Mouse (Mus musculus): Measurements from ENCODE around the gene Cnnm2. TPM values are rescaled to one million over a fixed set of nuclear protein-coding genes. Genes with fewer than 3 reads are reported as not detected.
"Not testable (repeated sequence)": the region's sequence is repeated elsewhere in the genome, so short reads cannot be mapped to it uniquely, and the experiment has no call there.

Gene Cnnm2
- total RNA-seq, 1 experiment from 2014 or later: 8.4 TPM

- not testable (repeated sequence) for ATAC-seq (replicated peaks in 1 of 2; ENCODE audit: insufficient read depth in 1 of 2, low FRiP score in 2 of 2, low TSS enrichment in 1 of 2, low read depth in 1 of 2, poor library complexity in 2 of 2, severe bottlenecking in 2 of 2)
Observed at GRCm38 (mm10) chr19:46779130-46779529, 17.7 kb downstream of the Cnnm2 start.

DNA sequence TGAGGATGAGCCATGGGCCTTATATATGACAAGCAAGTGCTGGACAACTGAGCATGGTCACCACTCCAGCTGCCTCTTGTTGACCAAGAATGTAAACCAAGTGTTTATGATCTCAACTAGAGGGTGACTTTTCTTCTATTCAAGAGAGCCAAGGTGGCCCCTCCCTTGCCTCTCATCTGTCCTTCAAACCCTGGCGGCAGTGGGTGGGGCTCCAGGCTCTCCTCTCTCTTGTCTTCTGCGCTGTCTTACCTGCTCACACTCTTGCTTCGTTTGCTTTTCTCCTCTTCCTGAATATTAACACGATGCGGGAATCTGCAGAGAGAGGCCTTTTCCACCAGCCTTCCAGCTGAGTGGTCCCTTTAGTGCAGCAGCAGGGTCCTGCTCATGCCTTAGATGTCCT lies 22.6 kb downstream of the Cnnm2 start:
- no peak for ATAC-seq (replicated peaks in 1 of 2; ENCODE audit: insufficient read depth in 1 of 2, low FRiP score in 2 of 2, low TSS enrichment in 1 of 2, low read depth in 1 of 2, poor library complexity in 2 of 2, severe bottlenecking in 2 of 2)

- ATAC-seq (replicated peaks in 1 of 2; ENCODE audit: insufficient read depth in 1 of 2, low FRiP score in 2 of 2, low TSS enrichment in 1 of 2, low read depth in 1 of 2, poor library complexity in 2 of 2, severe bottlenecking in 2 of 2): no peak
Observed at GRCm38 (mm10) chr19:46784502-46784901, 23.1 kb downstream of the Cnnm2 start.

DNA sequence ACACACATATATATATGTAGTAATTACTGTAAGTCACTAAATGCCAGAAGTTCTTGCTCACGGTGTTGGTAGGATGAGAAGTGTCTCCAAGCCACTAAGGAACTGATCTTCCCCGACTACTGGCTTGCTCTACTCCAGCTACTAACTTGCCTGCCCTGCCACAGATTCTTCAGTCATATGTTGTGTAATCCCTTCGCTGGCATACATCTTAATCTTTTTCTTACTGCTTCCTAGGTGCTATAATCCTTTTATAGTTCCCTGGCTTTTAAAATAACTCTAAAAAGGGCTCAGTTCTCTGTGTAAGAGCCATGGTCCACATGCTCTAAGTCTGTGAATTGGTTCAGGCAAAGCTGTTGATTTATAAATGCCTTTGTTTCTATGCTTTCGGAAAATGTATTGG lies 24.2 kb downstream of the Cnnm2 start:
- no peak for ATAC-seq (replicated peaks in 1 of 2; ENCODE audit: insufficient read depth in 1 of 2, low FRiP score in 2 of 2, low TSS enrichment in 1 of 2, low read depth in 1 of 2, poor library complexity in 2 of 2, severe bottlenecking in 2 of 2)

- ATAC-seq (replicated peaks in 1 of 2; ENCODE audit: insufficient read depth in 1 of 2, low FRiP score in 2 of 2, low TSS enrichment in 1 of 2, low read depth in 1 of 2, poor library complexity in 2 of 2, severe bottlenecking in 2 of 2): no peak
Observed at GRCm38 (mm10) chr19:46789782-46790181, 28.4 kb downstream of the Cnnm2 start.

DNA sequence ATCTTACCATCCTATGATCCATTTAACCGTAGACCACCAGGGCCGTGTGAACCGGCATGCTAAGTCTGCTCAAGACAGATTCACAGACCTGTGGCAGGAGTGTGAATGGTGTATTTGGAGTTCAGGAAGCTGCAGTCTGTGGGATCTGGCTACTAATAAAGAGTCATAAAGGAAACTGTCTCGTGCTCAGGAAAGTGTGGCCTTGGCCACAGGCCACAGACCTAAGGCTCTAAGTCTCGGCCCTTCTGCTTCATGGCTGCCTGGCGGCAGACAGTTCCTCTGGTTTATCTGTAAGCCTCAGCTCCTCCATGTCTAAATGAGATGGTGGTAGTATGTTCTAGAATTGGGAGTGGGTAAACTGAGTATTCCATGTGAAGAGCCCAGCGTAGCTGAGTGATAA lies 30.0 kb downstream of the Cnnm2 start:
- ATAC-seq (replicated peaks in 1 of 2; ENCODE audit: insufficient read depth in 1 of 2, low FRiP score in 2 of 2, low TSS enrichment in 1 of 2, low read depth in 1 of 2, poor library complexity in 2 of 2, severe bottlenecking in 2 of 2): peak; percentile 65 to 88

DNA sequence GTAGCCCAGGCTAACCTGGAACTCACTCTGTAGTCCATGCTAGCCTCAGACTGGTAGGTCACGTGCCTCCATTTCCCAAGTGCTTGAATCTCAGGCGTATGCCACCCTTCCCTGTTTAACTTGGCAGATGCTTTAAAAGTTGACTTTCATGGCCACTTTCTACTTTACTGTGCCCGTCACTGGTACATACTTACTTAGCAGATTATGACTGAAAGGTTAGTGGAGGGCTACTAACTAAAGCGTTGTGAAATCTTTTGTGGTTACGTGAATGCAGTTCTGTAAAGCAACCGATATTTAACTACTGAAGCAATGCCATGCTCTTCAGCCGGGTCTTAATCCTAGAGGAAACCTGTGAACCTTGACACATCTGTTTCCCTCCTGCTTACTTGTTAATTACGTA lies 30.5 kb downstream of the Cnnm2 start:
- no peak; a peak in 1 of 4 replicates for ATAC-seq (replicated peaks in 1 of 2; ENCODE audit: insufficient read depth in 1 of 2, low FRiP score in 2 of 2, low TSS enrichment in 1 of 2, low read depth in 1 of 2, poor library complexity in 2 of 2, severe bottlenecking in 2 of 2)

- ATAC-seq (replicated peaks in 1 of 2; ENCODE audit: insufficient read depth in 1 of 2, low FRiP score in 2 of 2, low TSS enrichment in 1 of 2, low read depth in 1 of 2, poor library complexity in 2 of 2, severe bottlenecking in 2 of 2): no peak
Observed at GRCm38 (mm10) chr19:46792480-46792879, 31.1 kb downstream of the Cnnm2 start.

GRCm38 (mm10) chr19:46794181-46794580 lies 32.8 kb downstream of the Cnnm2 start:
- no peak for ATAC-seq (replicated peaks in 1 of 2; ENCODE audit: insufficient read depth in 1 of 2, low FRiP score in 2 of 2, low TSS enrichment in 1 of 2, low read depth in 1 of 2, poor library complexity in 2 of 2, severe bottlenecking in 2 of 2)

DNA sequence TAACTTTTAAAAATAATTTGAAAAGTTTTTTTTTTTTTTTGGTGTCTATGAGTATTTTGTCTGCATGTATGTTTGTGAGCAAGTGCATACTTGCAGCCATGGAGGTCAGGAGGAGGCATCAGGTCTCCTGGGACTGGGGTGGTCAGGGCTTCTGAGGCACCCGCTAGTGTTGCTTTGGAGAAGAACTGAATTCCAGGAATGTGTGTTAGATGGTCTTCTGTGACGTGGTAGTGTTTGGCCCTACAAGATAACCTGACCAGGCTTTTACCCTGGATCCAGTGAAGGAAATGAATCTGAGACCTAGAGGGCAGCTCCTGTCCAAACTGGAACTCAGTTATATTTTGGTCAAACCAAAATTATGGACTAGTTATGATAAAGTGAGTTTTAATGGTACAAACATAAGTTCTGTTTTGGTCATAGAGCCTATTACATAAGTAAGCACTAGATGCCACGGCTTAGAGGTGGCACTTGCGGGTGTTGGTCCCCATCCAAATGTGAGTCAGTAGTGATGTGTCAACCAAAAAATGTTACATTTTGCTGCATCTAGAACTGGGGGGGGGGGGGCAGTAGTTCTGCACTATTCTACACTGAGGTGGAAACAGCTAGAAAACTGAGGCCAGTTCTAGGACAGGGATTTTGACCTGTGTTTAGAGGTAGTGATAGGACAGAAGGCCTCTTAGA lies 38.6 kb downstream of the Cnnm2 start:
- no peak for ATAC-seq (replicated peaks in 1 of 2; ENCODE audit: insufficient read depth in 1 of 2, low FRiP score in 2 of 2, low TSS enrichment in 1 of 2, low read depth in 1 of 2, poor library complexity in 2 of 2, severe bottlenecking in 2 of 2)

- ATAC-seq (replicated peaks in 1 of 2; ENCODE audit: insufficient read depth in 1 of 2, low FRiP score in 2 of 2, low TSS enrichment in 1 of 2, low read depth in 1 of 2, poor library complexity in 2 of 2, severe bottlenecking in 2 of 2): no peak
Observed at GRCm38 (mm10) chr19:46801492-46801891, 40.1 kb downstream of the Cnnm2 start.

DNA sequence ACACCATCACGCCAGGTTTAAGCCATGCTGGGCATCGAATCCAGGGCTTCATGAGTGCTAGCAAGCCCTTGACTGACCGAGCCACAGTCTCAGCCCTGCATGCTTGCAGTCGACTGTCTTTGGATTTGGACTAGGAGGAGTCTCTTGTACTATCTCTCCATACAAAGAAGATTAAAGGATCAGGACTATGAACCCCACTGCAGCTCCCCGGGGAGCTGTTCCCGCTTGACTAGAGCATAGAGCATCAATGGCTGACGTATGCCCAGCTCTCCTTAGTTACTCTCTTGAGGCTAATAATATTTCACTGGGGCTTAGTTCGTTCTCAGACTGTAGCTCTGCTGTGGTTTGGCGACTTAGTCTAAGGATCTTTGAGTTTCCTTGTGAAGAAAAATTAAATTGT lies 40.9 kb downstream of the Cnnm2 start:
- ATAC-seq (replicated peaks in 1 of 2; ENCODE audit: insufficient read depth in 1 of 2, low FRiP score in 2 of 2, low TSS enrichment in 1 of 2, low read depth in 1 of 2, poor library complexity in 2 of 2, severe bottlenecking in 2 of 2): no peak

DNA sequence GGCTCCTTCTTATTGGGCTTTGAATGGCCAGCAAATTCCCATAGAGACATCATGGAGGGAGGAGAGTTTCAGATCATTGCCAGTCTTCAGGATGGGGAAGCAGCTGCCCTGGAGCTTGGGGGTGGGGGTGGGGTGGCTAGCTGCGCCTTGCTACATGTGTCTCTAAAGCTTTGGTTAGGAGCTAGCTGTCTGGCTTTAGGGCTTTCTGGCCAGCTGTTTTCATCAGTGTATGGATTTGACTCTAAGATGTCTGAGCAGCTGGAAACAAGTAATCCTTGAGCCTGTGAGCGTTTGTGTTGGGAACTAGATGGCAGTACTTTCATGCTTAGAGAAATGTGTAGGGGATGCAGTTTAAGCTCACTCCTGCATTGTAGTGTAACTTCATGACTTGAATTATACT lies 42.3 kb downstream of the Cnnm2 start:
- ATAC-seq (replicated peaks in 1 of 2; ENCODE audit: insufficient read depth in 1 of 2, low FRiP score in 2 of 2, low TSS enrichment in 1 of 2, low read depth in 1 of 2, poor library complexity in 2 of 2, severe bottlenecking in 2 of 2): no peak

GRCm38 (mm10) chr19:46804751-46805150 lies 43.4 kb downstream of the Cnnm2 start:
- ATAC-seq (replicated peaks in 1 of 2; ENCODE audit: insufficient read depth in 1 of 2, low FRiP score in 2 of 2, low TSS enrichment in 1 of 2, low read depth in 1 of 2, poor library complexity in 2 of 2, severe bottlenecking in 2 of 2): no peak

- ATAC-seq (replicated peaks in 1 of 2; ENCODE audit: insufficient read depth in 1 of 2, low FRiP score in 2 of 2, low TSS enrichment in 1 of 2, low read depth in 1 of 2, poor library complexity in 2 of 2, severe bottlenecking in 2 of 2): no peak
Observed at GRCm38 (mm10) chr19:46805933-46806688, 44.7 kb downstream of the Cnnm2 start.

DNA sequence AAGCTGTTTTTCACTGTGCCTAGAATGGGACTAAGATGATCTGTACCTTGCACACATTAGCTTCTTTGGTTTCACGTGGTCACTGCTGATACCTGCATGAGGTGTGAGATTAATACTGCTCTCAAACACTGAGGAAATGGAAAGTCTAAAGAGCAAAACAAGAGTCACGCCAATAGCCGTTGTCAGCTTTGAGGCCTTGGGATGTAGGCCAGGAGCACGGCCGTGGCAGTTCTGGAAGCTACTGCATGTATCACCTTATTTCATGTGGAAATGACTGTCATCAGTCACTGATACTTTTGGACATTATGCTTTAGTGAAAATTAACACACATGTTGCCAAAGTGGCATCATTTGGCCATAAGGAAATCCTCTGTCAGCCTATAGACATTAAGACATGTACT lies 46.9 kb downstream of the Cnnm2 start:
- no peak for ATAC-seq (replicated peaks in 1 of 2; ENCODE audit: insufficient read depth in 1 of 2, low FRiP score in 2 of 2, low TSS enrichment in 1 of 2, low read depth in 1 of 2, poor library complexity in 2 of 2, severe bottlenecking in 2 of 2)

DNA sequence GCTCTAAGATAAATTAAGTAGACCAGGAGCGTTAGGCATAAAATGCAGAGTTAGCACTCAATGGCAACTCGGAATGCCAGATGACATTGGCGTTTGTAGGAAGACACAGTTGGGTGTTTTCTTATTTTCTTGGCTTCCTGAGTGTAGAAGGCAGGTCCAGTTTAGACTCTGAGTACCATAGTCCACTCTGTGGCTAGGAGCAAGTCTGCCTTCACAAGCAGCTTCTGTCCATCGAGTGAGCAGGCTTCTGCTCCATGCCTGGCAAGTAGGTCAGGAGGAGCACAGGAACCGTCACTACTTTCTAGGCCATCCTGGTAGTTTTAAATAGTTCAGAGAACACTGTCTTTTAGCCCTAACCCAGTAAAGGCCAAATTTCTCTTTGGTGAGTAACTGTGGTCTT lies 47.6 kb downstream of the Cnnm2 start:
- no peak for ATAC-seq (replicated peaks in 1 of 2; ENCODE audit: insufficient read depth in 1 of 2, low FRiP score in 2 of 2, low TSS enrichment in 1 of 2, low read depth in 1 of 2, poor library complexity in 2 of 2, severe bottlenecking in 2 of 2)

DNA sequence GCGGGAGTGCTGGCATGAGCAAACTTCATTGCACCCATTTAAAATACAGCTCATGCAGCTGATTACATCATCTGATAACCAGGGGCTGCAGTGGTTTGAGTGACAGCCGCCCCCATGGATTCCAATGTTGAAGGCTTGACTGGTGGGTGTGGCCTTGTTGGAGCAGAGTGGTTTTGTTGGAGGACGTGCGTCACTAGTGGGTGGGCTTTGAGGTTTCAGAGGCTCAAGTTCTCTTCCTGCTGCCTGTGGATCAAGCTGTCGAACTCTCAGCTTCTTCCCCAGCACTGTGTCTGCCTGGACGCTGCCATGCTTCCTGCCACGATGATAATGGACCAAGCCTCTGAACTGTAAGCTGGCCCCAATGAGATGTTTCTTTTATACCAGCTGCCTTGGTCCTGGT lies 57.9 kb downstream of the Cnnm2 start:
- ATAC-seq (replicated peaks in 1 of 2; ENCODE audit: insufficient read depth in 1 of 2, low FRiP score in 2 of 2, low TSS enrichment in 1 of 2, low read depth in 1 of 2, poor library complexity in 2 of 2, severe bottlenecking in 2 of 2): peak in 1 of 2 experiments; percentile 32; a peak in 1 of 4 replicates

GRCm38 (mm10) chr19:46822491-46822890 lies 61.1 kb downstream of the Cnnm2 start:
- no peak for ATAC-seq (replicated peaks in 1 of 2; ENCODE audit: insufficient read depth in 1 of 2, low FRiP score in 2 of 2, low TSS enrichment in 1 of 2, low read depth in 1 of 2, poor library complexity in 2 of 2, severe bottlenecking in 2 of 2)

Data from hematopoietic stem cell, adult 5-6 weeks (primary cell).